Mouse (Mus musculus) intestine, embryonic 15.5 days (tissue): ENCODE measurements at regions not wholly inside any gene's neighbourhood (a gene's known extent, or its start where the extent isn't known, plus 50 kb on each side); places are given as distances from the start of the nearest gene placed in this dataset.

ENCODE experiments used
- ATAC-seq: fragments of 200-750 bp; cut with Nextera tagmentation; 2 replicates; pipeline ENCODE4 v1.8.0; 2017; ENCODE audit warnings: moderate TSS enrichment, moderate library complexity
- H3K27ac ChIP-seq: fragments of 300-500 bp; sonication (generic); 2 replicates; pipeline ENCODE4 v1.5.1; 2015; ENCODE audit warnings: mild to moderate bottlenecking, inconsistent platforms
- H3K27me3 ChIP-seq: fragments of 300-500 bp; sonication (generic); replicated peaks from 2 replicates; pipeline ENCODE4 v1.6.1; 2015; ENCODE audit warnings: inconsistent platforms
- H3K36me3 ChIP-seq: fragments of 300-500 bp; sonication (generic); 2 replicates; pipeline ENCODE4 v1.6.1; 2015; ENCODE audit warnings: inconsistent platforms
- H3K4me1 ChIP-seq: fragments of 300-500 bp; sonication (generic); replicated peaks from 2 replicates; pipeline ENCODE4 v1.6.1; 2015; ENCODE audit warnings: inconsistent platforms
- H3K4me2 ChIP-seq: fragments of 300-500 bp; sonication (generic); replicated peaks from 2 replicates; pipeline ENCODE4 v1.6.1; 2015; ENCODE audit warnings: mild to moderate bottlenecking, inconsistent platforms
- H3K4me3 ChIP-seq: fragments of 300-500 bp; sonication (generic); replicated peaks from 2 replicates; pipeline ENCODE4 v1.5.1; 2015; ENCODE audit warnings: inconsistent platforms
- H3K9ac ChIP-seq: fragments of 300-500 bp; sonication (generic); 2 replicates; pipeline ENCODE4 v1.6.1; 2015; ENCODE audit warnings: inconsistent platforms
- H3K9me3 ChIP-seq: fragments of 300-500 bp; sonication (generic); 2 replicates; pipeline ENCODE4 v1.6.1; 2016; ENCODE audit warnings: inconsistent platforms
- WGBS: fragments of 180-500 bp; shearing (Covaris S2); methylation state at CpG from one replicate; pipeline ENCODE4 v1.1.7; 2015; 5-methylcytosine and 5-hydroxymethylcytosine counted together

- no peak for ATAC-seq
- no peaks in the 10 kb centered on the region for H3K9me3 ChIP-seq
These were observed 57.8 kb downstream of the Lsm3 start for GRCm38 (mm10) chr6:91573487-91573886.

GRCm38 (mm10) chr6:91574414-91574813, 58.7 kb downstream of the Lsm3 start:
- no peaks in the 10 kb centered on the region for H3K4me1 ChIP-seq
- ATAC-seq = peak; percentile 72
- H3K4me2 ChIP-seq = no peak overlapping the region
- H3K27ac ChIP-seq = no peak overlapping the region
- WGBS = 82% methylated on average over 10 of the region's 10 CpGs
- H3K27me3 ChIP-seq = no peaks in the 10 kb centered on the region
- H3K4me3 ChIP-seq = no peak overlapping the region
- no peak overlapping the region for H3K9ac ChIP-seq
- H3K36me3 ChIP-seq = no peaks in the 10 kb centered on the region
- no peaks in the 10 kb centered on the region for H3K9me3 ChIP-seq

More at GRCm38 (mm10) chr6:91573487-91573886, 57.8 kb downstream of the Lsm3 start:
- H3K4me2 ChIP-seq = no peak overlapping the region
- no peak overlapping the region for H3K9ac ChIP-seq
- no peaks in the 10 kb centered on the region for H3K4me1 ChIP-seq
- WGBS = 83% methylated on average over 8 of the region's 8 CpGs
- H3K4me3 ChIP-seq = no peak overlapping the region
- no peak overlapping the region for H3K27ac ChIP-seq
- H3K27me3 ChIP-seq = no peaks in the 10 kb centered on the region
- no peaks in the 10 kb centered on the region for H3K36me3 ChIP-seq

- no peak overlapping the region for H3K4me3 ChIP-seq
- no peaks in the 10 kb centered on the region for H3K9me3 ChIP-seq
- WGBS = 69% methylated on average over 4 of the region's 4 CpGs
- no peak overlapping the region for H3K4me2 ChIP-seq
- H3K9ac ChIP-seq = no peak overlapping the region
- no peaks in the 10 kb centered on the region for H3K4me1 ChIP-seq
- H3K27me3 ChIP-seq = no peaks in the 10 kb centered on the region
- H3K27ac ChIP-seq = no peak overlapping the region
- ATAC-seq = peak; percentile 77
- H3K36me3 ChIP-seq = no peaks in the 10 kb centered on the region
These were observed 60.1 kb downstream of the Lsm3 start for GRCm38 (mm10) chr6:91575662-91576364.

- Histone ChIP-seq H3K9me3 (no peaks in the 10 kb centered on the region), H3K27ac (no peak overlapping the region), H3K36me3 (no peaks in the 10 kb centered on the region), H3K4me1 (no peaks in the 10 kb centered on the region), H3K4me3 (no peak overlapping the region), H3K27me3 (no peaks in the 10 kb centered on the region), H3K9ac (no peak overlapping the region), H3K4me2 (no peak overlapping the region)
- WGBS = 48% methylated on average over 15 of the region's 15 CpGs
- ATAC-seq = no peak
These were observed 61.2 kb downstream of the Lsm3 start for GRCm38 (mm10) chr6:91576906-91577305.

GRCm38 (mm10) chr6:91579666-91580065, 63.9 kb downstream of the Lsm3 start:
- WGBS = 85% methylated on average over 10 of the region's 10 CpGs
- ATAC-seq = no peak

GRCm38 (mm10) chr6:91580607-91581006, 64.9 kb downstream of the Lsm3 start:
- no peaks in the 10 kb centered on the region for H3K9me3 ChIP-seq
- H3K4me3 ChIP-seq = no peak overlapping the region
- no peak for ATAC-seq
- 90% methylated on average over 6 of the region's 6 CpGs for WGBS
- H3K4me2 ChIP-seq = no peak overlapping the region
- H3K36me3 ChIP-seq = no peaks in the 10 kb centered on the region
- H3K9ac ChIP-seq = no peak overlapping the region
- no peaks in the 10 kb centered on the region for H3K27me3 ChIP-seq
- H3K27ac ChIP-seq = no peak overlapping the region
- H3K4me1 ChIP-seq = no peaks in the 10 kb centered on the region

More at GRCm38 (mm10) chr6:91579666-91580065, 63.9 kb downstream of the Lsm3 start:
- no peaks in the 10 kb centered on the region for H3K4me1 ChIP-seq
- no peak overlapping the region for H3K4me3 ChIP-seq
- H3K9ac ChIP-seq = no peak overlapping the region
- no peaks in the 10 kb centered on the region for H3K9me3 ChIP-seq
- no peaks in the 10 kb centered on the region for H3K36me3 ChIP-seq
- H3K4me2 ChIP-seq = no peak overlapping the region
- no peaks in the 10 kb centered on the region for H3K27me3 ChIP-seq
- no peak overlapping the region for H3K27ac ChIP-seq

- Histone ChIP-seq H3K36me3 (no peaks in the 10 kb centered on the region), H3K4me2 (no peak overlapping the region), H3K27me3 (no peaks in the 10 kb centered on the region), H3K4me1 (no peaks in the 10 kb centered on the region), H3K4me3 (no peak overlapping the region), H3K9me3 (no peaks in the 10 kb centered on the region), H3K9ac (no peak overlapping the region), H3K27ac (no peak overlapping the region)
- no peak for ATAC-seq
- 89% methylated on average over 5 of the region's 5 CpGs for WGBS
These were observed 66.6 kb downstream of the Lsm3 start for GRCm38 (mm10) chr6:91582338-91582737.

GRCm38 (mm10) chr6:91583346-91583745, 67.6 kb downstream of the Lsm3 start:
- Histone ChIP-seq H3K27me3 (no peaks in the 10 kb centered on the region), H3K9ac (no peak overlapping the region), H3K4me2 (no peak overlapping the region), H3K4me1 (no peaks in the 10 kb centered on the region), H3K4me3 (no peak overlapping the region), H3K36me3 (no peaks in the 10 kb centered on the region), H3K27ac (no peak overlapping the region), H3K9me3 (no peaks in the 10 kb centered on the region)
- no peak for ATAC-seq
- WGBS = 88% methylated on average over 5 of the region's 5 CpGs

GRCm38 (mm10) chr6:91585543-91585942, 69.8 kb downstream of the Lsm3 start:
- no peaks in the 10 kb centered on the region for H3K9me3 ChIP-seq
- H3K4me1 ChIP-seq = peaks cover 5% of the 10 kb centered on the region; the same call in 1 of the 2 replicates
- H3K27me3 ChIP-seq = no peaks in the 10 kb centered on the region
- H3K9ac ChIP-seq = no peak overlapping the region
- no peak overlapping the region for H3K4me3 ChIP-seq
- no peaks in the 10 kb centered on the region for H3K36me3 ChIP-seq
- H3K27ac ChIP-seq = no peak overlapping the region
- no peak for ATAC-seq
- 67% methylated on average over 3 of the region's 3 CpGs for WGBS
- H3K4me2 ChIP-seq = no peak overlapping the region

GRCm38 (mm10) chr6:91589181-91589580, 73.5 kb downstream of the Lsm3 start:
- peak; percentile 84 for ATAC-seq

GRCm38 (mm10) chr6:91590395-91590794, 74.7 kb downstream of the Lsm3 start:
- Histone ChIP-seq H3K9me3 (no peaks in the 10 kb centered on the region), H3K4me1 (peaks cover 12% of the 10 kb centered on the region; the same call in 1 of the 2 replicates), H3K9ac (no peak overlapping the region), H3K4me3 (no peak overlapping the region), H3K27ac (no peak overlapping the region), H3K4me2 (no peak overlapping the region), H3K36me3 (no peaks in the 10 kb centered on the region), H3K27me3 (no peaks in the 10 kb centered on the region)
- WGBS = 49% methylated on average over 6 of the region's 6 CpGs
- ATAC-seq = 0 out of 2 replicates have a peak, but pooled peaks have one; percentile 9

More at GRCm38 (mm10) chr6:91589181-91589580, 73.5 kb downstream of the Lsm3 start:
- H3K27me3 ChIP-seq = no peaks in the 10 kb centered on the region
- H3K27ac ChIP-seq = no peak overlapping the region
- no peak overlapping the region for H3K9ac ChIP-seq
- H3K36me3 ChIP-seq = no peaks in the 10 kb centered on the region
- peaks cover 12% of the 10 kb centered on the region; the same call in 1 of the 2 replicates for H3K4me1 ChIP-seq
- WGBS = 64% methylated on average over 4 of the region's 4 CpGs
- H3K4me2 ChIP-seq = no peak overlapping the region
- H3K4me3 ChIP-seq = no peak overlapping the region
- H3K9me3 ChIP-seq = no peaks in the 10 kb centered on the region

GRCm38 (mm10) chr6:91590806-91591571, 75.3 kb downstream of the Lsm3 start:
- 0 out of 2 replicates have a peak, but pooled peaks have one; percentile 32 for ATAC-seq
- 41% methylated on average over 8 of the region's 8 CpGs for WGBS
- H3K4me2 ChIP-seq = no peak overlapping the region
- H3K27ac ChIP-seq = no peak overlapping the region
- H3K4me1 ChIP-seq = peaks cover 12% of the 10 kb centered on the region; the same call in 1 of the 2 replicates
- no peaks in the 10 kb centered on the region for H3K36me3 ChIP-seq
- H3K9me3 ChIP-seq = no peaks in the 10 kb centered on the region
- no peak overlapping the region for H3K4me3 ChIP-seq
- no peak overlapping the region for H3K9ac ChIP-seq
- no peaks in the 10 kb centered on the region for H3K27me3 ChIP-seq
